Mouse (Mus musculus) cerebellum, postnatal 10 days (tissue): ENCODE measurements around the gene Armc2.
A peak's percentile ranks its signal among the peaks of the same experiment; 100 is the strongest.

Experiments
- DNase-seq, 2 experiments: peaks; one replicate each; pipeline ENCODE4 v3.0.0; 2021; ENCODE audit warnings: mixed read lengths in 2 of 2

Armc2 gene

DNA sequence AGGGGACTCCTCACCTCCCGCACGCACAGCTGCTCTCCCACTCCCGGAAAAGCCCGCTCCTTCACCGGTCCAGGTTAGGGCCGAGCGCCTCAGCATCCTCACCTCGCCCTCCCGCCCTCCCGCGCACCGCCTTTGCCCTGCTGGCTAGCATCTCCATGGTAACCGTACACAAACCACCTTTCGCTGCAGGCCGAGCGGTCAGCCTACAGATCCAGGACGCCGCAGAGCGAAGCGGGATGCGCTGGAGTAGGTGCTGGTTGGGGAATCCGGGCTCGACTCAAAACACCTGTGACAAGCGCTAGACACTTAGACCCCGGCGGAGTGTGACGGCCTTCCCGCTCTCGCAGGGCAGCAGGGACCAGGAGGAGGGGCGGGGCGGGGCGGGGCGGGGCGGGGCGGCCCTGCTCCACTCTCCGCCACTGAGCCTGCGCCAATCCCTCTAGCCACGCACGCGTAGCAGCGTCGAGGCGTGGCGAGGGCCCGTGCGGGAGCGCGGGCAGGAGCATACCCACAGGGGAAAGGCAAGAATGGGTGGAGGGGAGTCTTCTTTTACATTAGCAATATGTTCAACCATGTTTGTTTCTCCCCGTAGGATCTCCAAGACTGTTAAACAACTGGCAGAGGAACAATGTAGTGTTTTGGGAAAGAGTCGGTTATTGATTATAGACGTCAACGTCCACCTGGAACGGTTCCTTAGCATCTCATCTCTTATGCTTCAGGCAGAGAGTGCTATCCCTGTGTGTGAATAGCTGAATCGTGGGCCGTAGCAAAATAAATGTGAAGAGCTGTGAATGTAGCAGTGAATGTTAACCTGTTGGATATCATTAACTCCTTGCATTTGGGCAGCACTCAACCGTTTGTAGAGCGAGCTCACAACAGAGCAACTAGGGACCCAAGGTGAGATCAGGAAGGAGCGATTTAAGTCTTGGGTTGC is at the start of gene Armc2:
Gene Armc2 (minus strand): TSS at position 427 of the 934 bp plus-strand sequence.
- DNase-seq, result peak; percentile 87 to 91

DNA sequence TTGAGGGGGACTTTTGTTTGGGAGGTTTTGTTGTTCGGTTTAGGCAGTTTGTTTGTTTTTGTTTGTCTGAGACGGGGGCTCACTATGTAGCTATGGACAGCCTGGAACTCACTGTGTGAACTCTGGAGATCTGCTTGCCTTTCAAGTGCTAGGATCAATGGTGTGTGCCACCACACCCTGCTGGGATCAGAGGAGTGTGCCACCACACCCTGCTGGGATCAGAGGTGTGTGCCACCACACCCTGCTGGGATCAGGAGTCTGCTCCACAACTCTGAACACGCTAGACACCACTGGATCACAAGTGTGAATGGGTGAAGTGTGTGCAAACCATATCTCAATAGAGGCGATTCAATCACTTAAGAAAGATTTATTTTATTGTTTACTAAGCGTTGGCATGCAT is 46.2 kb upstream of the Armc2 start:
- DNase-seq, result peak; percentile 44 to 60

DNA sequence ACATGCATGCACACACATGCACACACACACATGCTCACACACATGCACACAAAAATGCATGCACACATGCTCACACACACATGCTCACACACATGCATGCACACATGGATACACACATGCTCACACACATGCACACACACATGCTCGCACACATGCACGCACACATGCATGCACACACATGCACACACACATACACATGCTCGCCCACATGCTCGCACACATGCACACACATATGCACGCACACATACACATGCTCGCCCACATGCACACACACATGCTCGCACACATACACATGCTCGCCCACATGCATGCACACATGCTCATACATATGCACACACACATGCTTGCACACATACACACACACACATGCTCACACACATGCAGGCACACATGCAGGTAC is 41.3 kb upstream of the Armc2 start:
- DNase-seq, result no peak

DNA sequence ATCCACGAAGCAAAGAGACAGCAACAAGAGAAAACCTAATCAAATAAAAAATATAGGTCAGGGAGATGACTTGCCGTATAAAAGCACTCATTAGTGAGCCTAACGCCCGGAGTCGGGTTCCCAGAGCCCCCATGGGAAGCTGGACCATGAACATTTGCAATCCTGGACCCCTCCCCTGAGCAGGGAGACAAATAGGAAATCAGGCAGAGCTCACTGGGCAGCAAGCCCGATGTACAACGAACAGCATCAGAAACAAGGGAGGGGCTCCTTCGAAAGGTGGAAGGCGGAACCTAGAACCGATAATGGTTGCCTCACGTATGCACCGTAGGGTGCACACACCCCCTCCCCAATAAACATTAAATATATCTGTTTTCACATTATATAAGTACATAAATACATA is 39.5 kb upstream of the Armc2 start:
- DNase-seq, result no peak

DNA sequence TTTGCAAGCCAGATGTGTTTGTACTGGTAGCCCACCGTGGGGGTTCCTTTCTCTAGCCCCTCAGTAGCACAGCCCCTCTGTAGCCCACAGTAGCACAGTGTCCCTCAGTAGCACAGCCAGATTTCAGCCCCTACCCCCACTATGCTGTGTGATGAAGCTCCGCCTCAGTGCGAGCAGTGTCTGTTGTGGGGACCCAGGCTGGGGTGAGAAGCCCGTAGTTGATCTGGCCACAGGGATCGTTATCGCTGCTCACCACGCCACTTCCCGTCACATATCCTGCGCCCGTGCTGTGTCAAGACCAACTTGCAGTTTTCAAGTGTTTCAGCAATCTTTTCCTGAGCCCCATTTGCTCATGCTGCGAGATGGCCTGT is 39.0 kb upstream of the Armc2 start:
- no peak for DNase-seq

DNA sequence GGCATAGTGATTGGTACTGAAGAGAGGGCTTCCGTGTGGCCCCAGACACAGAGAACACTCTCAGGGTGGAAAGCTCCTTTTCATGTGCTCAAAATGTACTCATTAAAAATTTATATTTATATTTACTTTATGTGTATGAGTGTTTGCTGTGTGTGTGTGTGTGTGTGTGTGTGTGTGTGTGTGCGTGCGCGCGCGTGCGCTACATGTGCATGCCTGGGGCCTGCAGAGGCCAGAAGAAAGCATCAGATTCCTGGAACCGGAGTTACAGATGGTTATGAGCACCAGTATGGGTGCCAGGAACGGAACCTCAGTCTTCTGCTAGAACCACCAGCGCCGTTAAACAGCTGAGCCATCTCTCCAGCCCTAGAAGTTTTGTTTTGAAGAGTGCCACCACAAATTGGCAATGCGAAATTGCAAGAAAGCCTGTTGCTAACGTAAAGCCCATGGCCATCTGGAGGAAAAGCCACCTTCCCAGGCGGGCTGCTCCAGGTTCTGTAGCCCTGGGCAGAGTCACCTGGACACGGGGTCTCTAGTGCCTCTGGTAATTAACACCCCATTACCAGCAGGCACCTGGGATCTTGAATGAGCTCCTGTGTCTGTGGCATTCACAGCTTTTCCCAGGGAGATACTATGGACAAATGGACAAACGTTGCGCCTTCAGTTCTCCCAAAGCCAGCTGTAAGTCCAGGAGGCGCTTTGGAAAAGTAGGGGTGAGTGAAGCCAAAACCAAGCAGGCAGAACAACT is 38.4 kb upstream of the Armc2 start:
- no peak for DNase-seq

DNA sequence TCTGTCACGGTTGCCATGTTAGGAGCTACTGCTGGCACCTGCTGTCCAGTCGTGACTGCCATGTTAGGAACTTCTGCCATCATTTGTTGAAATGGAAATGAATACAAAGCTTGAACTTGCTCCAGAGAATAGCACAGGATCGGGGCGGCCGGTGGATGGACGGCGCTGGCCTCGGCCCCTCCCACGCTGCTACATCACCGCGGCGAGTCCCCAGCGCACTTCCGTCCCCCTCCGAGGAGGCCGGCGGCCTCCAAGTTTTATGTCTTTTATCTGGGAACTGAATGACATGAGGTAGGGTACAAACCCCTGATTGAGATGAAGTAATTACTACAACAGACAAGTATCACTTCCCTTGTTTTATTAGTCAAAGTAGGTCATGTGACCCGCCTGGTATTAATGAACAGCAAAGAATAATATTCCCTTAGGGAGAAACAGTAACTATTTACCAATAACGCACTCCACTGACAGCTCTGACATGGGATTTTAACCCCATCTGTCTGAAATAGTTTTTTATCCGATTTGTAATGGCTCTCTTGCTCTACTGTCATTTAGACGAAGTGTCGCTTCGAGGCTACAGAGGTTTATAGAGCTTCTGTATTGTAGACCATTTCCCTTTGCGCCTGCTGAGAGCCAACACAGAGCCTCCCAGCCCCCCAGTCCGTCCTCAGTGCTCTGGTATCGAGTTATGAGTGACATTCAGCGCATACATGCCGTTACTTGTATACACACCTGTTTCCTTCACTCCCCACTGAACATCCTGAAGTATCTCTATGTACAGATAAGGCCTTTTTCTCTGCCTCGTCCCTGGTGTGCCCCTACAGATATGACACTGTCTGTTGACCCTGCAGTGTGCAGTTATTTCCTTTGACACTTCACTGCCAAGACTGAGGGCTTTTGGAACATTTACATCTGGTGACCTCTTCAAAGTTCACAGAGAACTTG is 37.3 kb upstream of the Armc2 start:
- no peak for DNase-seq

DNA sequence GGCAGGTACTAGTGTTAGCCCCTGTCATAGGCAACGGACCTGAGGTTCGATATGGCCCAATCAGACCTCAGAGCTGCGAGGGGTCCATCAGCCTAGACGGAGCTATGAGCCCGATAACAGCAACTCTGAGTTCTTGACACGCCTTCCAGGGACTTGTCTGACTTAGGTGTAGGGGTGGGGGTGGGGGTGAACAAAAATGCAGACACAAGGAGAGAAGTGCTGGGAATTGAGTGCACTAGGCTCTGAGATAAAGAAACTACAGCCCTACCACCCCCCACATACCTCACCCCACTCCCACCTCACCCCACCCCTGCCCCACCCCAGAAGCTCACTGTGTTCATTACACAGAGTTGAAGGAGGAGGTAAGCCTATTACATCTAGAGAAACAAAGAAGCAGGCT is 32.8 kb upstream of the Armc2 start:
- no peak for DNase-seq

DNA sequence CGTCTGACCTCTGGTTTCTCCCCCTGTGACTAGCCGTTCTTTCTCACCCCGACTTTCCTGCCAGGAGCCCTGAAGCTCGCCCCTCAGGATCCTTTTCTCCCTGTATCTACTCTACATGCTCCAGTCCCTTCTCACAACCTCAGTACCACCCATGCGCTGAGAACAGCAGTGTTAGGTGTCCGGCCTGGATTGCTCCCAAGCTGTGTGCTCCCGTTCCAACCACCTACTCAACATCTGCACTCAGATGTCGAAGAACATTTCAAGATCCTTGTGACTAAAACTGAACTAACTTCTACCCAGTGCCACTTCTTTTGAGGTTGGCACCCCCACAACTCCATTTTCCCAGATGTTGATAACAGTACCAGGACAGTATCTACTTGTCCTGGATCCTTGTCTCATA is 30.4 kb upstream of the Armc2 start:
- no peak for DNase-seq

DNA sequence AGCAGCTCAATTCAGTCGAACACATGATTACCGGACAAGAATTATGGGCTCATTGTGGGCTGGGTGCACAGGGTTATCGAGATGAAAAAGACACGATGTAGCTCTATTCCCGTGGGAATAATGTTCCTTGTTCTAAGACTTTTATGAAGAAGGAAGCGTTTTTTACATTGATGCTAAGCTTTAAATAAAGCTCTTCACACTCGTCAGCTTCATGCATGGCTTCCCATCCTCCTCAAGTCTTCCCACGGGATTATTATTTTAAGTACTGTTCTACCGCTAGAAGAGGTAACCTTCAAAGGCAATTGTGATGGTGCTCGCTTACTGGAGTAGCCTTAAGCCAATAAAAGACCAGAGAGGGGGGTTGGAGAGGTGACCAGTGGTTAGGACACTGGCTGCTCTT is 26.3 kb upstream of the Armc2 start:
- no peak for DNase-seq

DNA sequence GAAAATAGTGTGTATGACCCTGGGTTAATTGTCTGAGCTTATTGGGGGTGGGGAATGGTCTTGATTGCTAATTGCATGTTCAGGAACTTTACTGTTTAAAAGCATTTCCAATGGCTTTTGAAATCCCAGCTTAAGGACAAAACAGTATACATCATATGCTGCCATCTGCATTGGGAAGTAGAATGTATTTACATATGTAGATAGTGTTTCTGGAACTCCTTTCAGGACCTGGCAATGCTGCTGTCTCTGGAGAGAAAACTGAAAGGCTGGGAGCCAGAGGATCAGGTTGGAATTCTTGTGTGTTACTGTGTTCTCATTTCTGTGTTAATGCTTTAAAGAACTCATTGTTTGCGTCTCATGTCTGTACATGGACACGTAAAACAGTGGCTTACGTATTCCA is 25.1 kb upstream of the Armc2 start:
- DNase-seq, result no peak

DNA sequence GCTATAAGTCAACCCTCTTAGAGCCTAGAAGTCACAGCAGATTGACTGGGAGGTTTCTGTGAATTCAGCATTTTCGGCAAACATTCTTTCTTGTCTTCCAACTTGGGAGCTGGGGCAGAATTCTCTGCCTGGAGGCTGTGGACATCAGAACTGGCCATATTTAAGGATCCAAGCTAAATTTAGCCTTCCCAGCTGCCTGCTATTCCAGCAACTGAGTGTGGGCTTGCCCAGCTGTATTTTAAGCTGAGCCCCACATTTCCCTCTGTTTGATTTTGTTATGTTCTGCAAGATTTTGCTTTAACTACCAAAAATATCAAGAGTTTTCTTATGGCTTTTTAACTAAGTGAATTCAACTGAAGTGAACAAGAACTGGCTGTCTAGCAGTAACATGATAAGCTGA is 24.6 kb upstream of the Armc2 start:
- DNase-seq, result no peak

DNA sequence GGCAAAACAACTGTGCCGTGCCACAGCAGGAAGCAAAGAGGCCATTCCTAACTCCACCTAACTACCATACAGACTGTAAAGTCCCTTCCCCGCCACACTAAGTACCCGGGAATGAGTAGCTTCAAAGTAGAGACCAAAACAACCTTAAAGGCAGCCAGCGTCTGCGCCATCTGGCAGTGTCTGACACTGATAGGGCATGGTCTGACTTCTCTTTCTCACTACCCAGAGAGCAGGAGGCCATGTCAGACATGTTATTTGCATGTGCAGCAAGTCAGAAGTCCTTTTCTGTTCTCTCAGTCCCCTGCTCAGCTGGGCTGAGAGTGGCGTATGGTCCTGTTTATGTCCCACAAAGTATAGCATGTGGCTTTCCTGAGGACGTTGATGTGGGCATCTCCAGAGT is 23.8 kb upstream of the Armc2 start:
- DNase-seq, result no peak

DNA sequence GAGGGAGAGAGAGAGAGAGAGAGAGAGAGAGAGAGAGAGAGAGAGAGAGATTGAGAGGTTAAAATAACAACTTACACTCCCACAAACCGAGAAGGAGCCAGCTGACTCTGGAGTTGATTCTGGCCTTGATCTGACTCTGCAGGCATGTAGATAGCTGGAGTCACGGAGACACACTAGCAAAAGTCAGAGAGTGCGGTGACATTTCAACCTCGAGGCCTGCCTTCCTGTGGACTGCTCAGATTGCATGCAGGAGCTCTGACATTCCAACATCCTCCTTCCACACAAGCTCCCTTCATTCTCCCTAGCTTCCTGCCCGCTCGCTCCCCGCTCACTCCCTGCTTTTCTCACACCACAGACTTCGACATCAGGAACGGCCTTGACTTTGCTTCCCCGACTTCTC is 20.3 kb upstream of the Armc2 start:
- no peak for DNase-seq

DNA sequence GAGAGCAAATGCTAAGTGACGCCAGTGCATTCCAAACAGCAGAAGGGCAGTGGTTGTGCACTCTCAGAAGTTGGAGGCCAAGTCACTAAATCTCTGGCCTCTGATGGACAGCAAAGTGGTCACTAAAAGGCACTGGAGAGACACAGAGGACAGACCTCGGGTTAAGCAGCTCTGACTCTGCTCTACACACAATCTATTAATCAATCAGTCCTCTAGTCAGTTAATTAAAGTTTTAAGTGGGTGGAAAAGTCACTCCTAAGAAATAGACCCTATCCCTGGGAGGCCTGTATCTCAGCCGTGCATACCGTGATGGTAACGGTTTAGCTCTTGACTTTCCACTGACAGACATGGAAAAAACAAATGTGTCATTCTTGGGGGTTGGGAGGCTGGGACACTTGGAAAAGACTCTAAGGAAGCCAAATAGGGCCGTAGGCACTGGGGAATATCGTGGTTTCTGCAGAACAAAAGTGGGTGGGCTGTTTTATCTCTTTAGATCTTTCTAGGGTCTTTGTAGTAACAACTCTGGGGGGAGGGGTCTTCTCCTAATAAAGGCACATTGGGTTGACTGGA is 19.1 kb upstream of the Armc2 start:
- no peak for DNase-seq

DNA sequence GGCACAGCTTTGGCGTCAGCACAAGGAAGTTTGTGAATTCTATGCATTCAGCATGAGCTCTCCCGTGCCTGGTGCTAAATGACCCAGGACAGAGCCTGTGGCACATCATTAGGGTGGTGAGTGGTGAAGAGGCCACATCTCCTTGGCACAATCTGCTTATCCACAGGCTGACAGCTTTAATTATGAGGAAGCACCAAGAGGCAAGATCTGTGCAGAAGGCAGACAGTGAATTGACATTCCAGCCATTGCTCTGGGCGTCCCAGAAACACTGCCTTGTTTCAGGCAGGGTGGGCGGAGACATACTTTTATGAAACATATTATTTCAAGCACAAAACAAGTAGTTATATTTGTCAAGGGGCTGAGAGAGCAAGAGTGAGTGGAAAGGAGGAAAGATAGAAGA is 18.6 kb upstream of the Armc2 start:
- no peak for DNase-seq

DNA sequence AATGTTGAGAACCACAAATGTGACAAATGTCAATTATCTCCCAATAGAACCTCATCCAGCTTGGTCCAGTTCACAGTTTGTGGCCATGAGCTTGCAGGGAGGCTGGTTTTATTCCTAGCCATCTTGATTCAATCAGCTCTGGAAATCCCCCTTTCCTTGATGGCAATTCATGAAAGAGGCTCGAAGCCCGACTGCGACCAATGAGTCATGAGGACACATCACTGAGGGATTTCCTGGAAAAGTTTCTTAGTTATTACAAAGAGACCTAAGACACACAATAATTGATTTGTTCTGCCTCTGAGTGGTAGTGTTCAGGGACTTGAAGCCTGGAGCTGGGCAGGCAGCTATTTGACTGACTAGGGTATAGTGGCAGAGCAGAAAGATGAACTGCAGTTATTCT is 15.3 kb upstream of the Armc2 start:
- no peak for DNase-seq

DNA sequence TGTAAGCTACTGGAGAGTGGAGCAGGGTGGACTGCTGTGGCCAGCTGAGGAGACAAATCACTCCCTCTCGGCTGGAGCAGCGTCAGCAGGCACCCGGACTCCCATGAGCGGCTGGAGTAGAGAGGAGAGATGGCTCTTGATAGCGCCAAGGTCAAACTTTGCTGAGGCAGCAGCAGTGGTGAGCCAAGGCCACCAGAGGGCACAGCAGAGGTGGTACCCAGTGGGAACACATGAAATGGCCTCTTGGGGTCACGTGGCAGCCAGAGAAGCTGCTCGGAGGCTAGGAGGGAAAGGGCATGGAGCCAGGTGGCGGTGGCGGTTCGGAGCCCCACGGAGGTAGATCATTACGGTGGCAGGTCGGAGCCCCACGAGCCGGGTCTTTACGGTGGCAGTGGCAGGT is 12.8 kb upstream of the Armc2 start:
- peak; percentile 92 to 93 for DNase-seq

DNA sequence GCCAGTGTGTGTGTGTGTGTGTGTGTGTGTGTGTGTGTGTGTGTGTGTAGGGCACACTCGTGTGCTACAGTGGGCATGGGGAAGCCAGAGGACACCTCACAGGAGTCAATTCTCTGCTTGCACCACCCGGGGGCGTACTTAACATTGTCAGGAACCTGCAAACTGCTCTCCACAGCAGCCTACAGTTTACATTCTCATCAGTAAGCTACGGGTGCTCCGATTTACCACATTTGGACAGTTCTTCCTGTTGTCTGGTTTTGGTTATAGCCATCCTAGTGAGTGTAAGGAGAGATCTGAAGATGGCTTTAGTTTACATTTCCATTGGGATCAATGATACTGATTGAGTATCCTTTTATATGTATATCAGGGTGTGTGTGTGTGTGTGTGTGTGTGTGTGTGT is 11.3 kb upstream of the Armc2 start:
- DNase-seq, result peak; percentile 42 to 47

DNA sequence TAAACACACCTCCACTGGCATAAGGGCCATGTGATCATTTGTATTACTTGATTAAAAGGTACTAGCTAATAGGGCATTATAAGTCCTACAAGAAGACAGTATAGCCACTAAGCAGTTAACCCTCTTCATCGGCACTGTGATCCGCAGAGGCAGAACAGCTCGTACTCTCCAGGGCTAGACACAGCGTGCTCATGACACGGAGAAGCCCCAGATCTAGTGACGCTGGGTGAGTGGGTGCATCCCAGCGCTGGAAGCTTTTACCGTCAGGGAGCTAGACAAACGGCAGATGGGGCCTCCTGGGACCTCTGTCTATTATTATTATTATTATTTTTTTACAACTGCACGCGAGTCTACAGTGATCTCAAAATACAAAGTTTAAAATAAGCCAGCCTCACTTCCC is 9.1 kb upstream of the Armc2 start:
- no peak for DNase-seq

DNA sequence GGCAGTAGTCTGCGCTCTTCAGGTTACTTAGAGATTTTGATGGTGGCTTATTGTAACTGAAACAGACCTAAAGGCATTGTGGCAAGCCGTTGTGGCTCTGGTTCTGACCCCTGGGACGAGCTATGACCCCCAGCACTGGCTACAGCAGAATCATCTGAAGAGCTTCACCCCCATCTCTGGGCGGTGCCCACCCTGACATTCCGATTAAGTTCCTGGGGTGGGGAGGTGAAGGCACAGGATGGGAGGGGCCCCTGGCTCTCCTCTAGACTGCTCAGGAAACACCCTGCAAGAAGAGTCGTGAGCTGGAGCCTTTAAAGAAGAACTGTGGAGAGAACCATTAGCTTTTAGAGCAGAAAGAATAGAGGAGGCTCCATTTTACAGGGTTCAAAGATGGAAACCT is 6.2 kb upstream of the Armc2 start:
- no peak for DNase-seq

DNA sequence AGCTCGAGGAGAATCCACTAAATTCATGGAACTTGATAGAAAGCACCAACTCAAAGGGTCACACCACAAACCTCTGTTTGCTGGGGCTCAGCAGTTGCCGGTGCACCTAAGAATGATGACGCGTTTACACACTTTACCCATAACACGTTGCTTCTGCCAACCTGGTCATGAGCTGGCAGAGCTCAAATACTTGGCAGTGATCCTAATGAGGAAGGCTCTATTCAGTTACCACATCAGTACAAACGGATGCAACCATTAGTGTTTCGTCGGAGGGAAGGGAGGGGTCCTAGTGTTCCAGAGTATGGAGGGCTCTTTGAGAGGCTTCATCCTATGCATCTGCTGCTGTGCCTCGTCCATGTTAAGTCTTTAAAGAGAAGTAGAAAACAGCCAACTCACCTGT is 3.3 kb upstream of the Armc2 start:
- DNase-seq, result peak in 1 of 2 experiments; percentile 23

DNA sequence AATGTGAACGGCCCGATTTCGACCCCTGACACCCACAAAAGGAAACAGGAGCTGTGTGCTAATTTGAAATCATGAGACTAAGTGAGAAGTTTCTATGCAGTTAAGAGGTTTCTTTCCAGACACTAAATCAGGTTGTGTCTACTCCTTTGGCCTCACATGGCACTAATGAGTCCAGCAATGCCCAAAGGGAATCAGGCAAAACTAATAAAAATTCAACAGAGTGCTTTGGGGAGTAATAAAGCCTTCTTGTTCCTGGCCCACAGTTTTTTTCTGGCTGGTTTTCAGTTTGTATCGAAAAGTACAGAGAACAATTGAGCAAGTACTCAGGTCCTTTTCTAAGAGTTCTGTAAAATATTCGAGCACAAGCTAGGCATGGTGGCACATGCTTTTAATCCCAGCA is 4.2 kb downstream of the Armc2 start:
- DNase-seq, result no peak
